26 mouse cellular contexts compared by ENCODE assay signal in genomic region chr5:140936816-140937215, GRCm38 (mm10).
DNase-seq lines count a peak whose midpoint lies in the region; ATAC-seq and TF ChIP-seq lines count a peak whose summit lies in the region.
"Had no signal": no experiment of that assay in that cellular context is flagged by ENCODE, and none has a peak within 500 bp of the region (broad histone marks: within the 10 kb centered on the region; RNA-seq: fewer than 3 reads in every experiment).

No protein-coding gene starts in this region.

- WGBS in kidney, adult 2 months = 47% methylated on average over 7 of the region's 7 CpGs
- 78% methylated on average over 7 of the region's 7 CpGs for WGBS in midbrain, embryonic 11.5 days
- WGBS in midbrain, embryonic 13.5 days = 83% methylated on average over 7 of the region's 7 CpGs
- 54% methylated on average over 7 of the region's 7 CpGs for WGBS in kidney, postnatal 0 days

- no peak overlapping the region for H3K4me2 ChIP-seq in midbrain, embryonic 11.5 days
- no peak overlapping the region for H3K4me2 ChIP-seq in midbrain, embryonic 13.5 days (replicated peaks)
- no peak overlapping the region for H3K4me2 ChIP-seq in kidney, postnatal 0 days (ENCODE audit: low read length)
- H3K4me2 ChIP-seq: embryonic facial prominence, embryonic 12.5 days; embryonic facial prominence, embryonic 15.5 days; forebrain, embryonic 15.5 days; heart, embryonic 13.5 days; hindbrain, embryonic 14.5 days had no signal

- no peak overlapping the region for H3K27ac ChIP-seq in kidney, adult 2 months (ENCODE audit: insufficient read depth, low read depth, low read length)
- H3K27ac ChIP-seq in midbrain, embryonic 11.5 days (ENCODE audit: low read depth, low read length) = no peak overlapping the region
- no peak overlapping the region for H3K27ac ChIP-seq in midbrain, embryonic 13.5 days
- H3K27ac ChIP-seq in kidney, postnatal 0 days = no peak overlapping the region
- H3K27ac ChIP-seq: embryonic facial prominence, embryonic 12.5 days; embryonic facial prominence, embryonic 15.5 days; forebrain, embryonic 15.5 days; heart, adult 2 months; heart, embryonic 10.5 days; heart, embryonic 13.5 days; hindbrain, embryonic 14.5 days had no signal

- no peak for TF ChIP-seq CTCF in kidney, adult 2 months (conservative IDR thresholded peaks at IDR 0.05; ENCODE audit: insufficient read depth, insufficient read length, low read depth, low read length)
- TF ChIP-seq CTCF in kidney, postnatal 0 days (IDR thresholded peaks at IDR 0.05; ENCODE audit: low read depth) = no peak

- ATAC-seq in midbrain, embryonic 11.5 days (ENCODE audit: low FRiP score) = no peak
- ATAC-seq in midbrain, embryonic 13.5 days = no peak
- ATAC-seq in kidney, postnatal 0 days (replicated peaks; ENCODE audit: low FRiP score, low read depth) = peak; percentile 52; the same call in 1 of the 2 replicates
- ATAC-seq: forebrain, embryonic 15.5 days; Patski had no signal

- H3K4me1 ChIP-seq in kidney, adult 2 months (ENCODE audit: control insufficient read depth, insufficient read depth, low read length) = no peaks in the 10 kb centered on the region
- H3K4me1 ChIP-seq in midbrain, embryonic 11.5 days (ENCODE audit: control insufficient read depth, insufficient read depth, low read length) = no peaks in the 10 kb centered on the region
- peaks cover 15% of the 10 kb centered on the region for H3K4me1 ChIP-seq in midbrain, embryonic 13.5 days (replicated peaks)
- H3K4me1 ChIP-seq in kidney, postnatal 0 days (replicated peaks; ENCODE audit: insufficient read depth, low read length) = no peaks in the 10 kb centered on the region
- H3K4me1 ChIP-seq: embryonic facial prominence, embryonic 12.5 days had no signal

- no peaks in the 10 kb centered on the region for H3K36me3 ChIP-seq in kidney, adult 2 months (ENCODE audit: control insufficient read depth, insufficient read depth, low read length)
- H3K36me3 ChIP-seq in midbrain, embryonic 11.5 days (ENCODE audit: control insufficient read depth, insufficient read depth, low read length) = no peaks in the 10 kb centered on the region
- no peaks in the 10 kb centered on the region for H3K36me3 ChIP-seq in midbrain, embryonic 13.5 days
- H3K36me3 ChIP-seq in kidney, postnatal 0 days (ENCODE audit: insufficient read depth, low read length) = no peaks in the 10 kb centered on the region
- H3K36me3 ChIP-seq: embryonic facial prominence, embryonic 12.5 days; embryonic facial prominence, embryonic 15.5 days; forebrain, embryonic 15.5 days; G1E; heart, embryonic 10.5 days; heart, embryonic 13.5 days had no signal

- no peaks in the 10 kb centered on the region for H3K27me3 ChIP-seq in kidney, adult 2 months (replicated peaks; ENCODE audit: control insufficient read depth, insufficient read depth, low read length)
- no peaks in the 10 kb centered on the region for H3K27me3 ChIP-seq in midbrain, embryonic 11.5 days (ENCODE audit: control insufficient read depth, insufficient read depth, low read length)
- H3K27me3 ChIP-seq in midbrain, embryonic 13.5 days = no peaks in the 10 kb centered on the region
- H3K27me3 ChIP-seq in kidney, postnatal 0 days (ENCODE audit: insufficient read depth, low read length) = no peaks in the 10 kb centered on the region
- H3K27me3 ChIP-seq: CH12.LX; embryonic facial prominence, embryonic 12.5 days; embryonic facial prominence, embryonic 15.5 days; heart, embryonic 13.5 days had no signal

- no peaks in the 10 kb centered on the region for H3K9me3 ChIP-seq in midbrain, embryonic 11.5 days (ENCODE audit: control insufficient read depth, low read length)
- no peaks in the 10 kb centered on the region for H3K9me3 ChIP-seq in midbrain, embryonic 13.5 days
- H3K9me3 ChIP-seq in kidney, postnatal 0 days (replicated peaks; ENCODE audit: low read length) = no peaks in the 10 kb centered on the region
- H3K9me3 ChIP-seq: embryonic facial prominence, embryonic 12.5 days; embryonic facial prominence, embryonic 15.5 days; forebrain, embryonic 15.5 days; heart, embryonic 10.5 days; heart, embryonic 13.5 days had no signal

- H3K4me3 ChIP-seq in kidney, adult 2 months (ENCODE audit: insufficient read depth, low read depth, low read length) = no peak overlapping the region
- no peak overlapping the region for H3K4me3 ChIP-seq in midbrain, embryonic 11.5 days (ENCODE audit: low read depth, low read length)
- H3K4me3 ChIP-seq in midbrain, embryonic 13.5 days (replicated peaks) = no peak overlapping the region
- H3K4me3 ChIP-seq in kidney, postnatal 0 days (replicated peaks; ENCODE audit: low read depth, low read length) = no peak overlapping the region
- H3K4me3 ChIP-seq: embryonic facial prominence, embryonic 12.5 days; embryonic facial prominence, embryonic 15.5 days; forebrain, embryonic 15.5 days; heart, adult 2 months; heart, embryonic 10.5 days; heart, embryonic 13.5 days had no signal

- no peak for TF ChIP-seq POLR2A in kidney, adult 2 months (IDR thresholded peaks at IDR 0.05; ENCODE audit: low read depth, low read length)

- peak; percentile 27 for DNase-seq in kidney, adult 2 months
- no peak for DNase-seq in kidney, postnatal 10 days
- DNase-seq in midbrain, embryonic 11.5 days (ENCODE audit: low spot score, missing footprints) = peak; percentile 23
- DNase-seq in kidney, postnatal 0 days (ENCODE audit: low spot score) = no peak
- no peak for DNase-seq in layer of hippocampus, postnatal 25 days (ENCODE audit: extremely low spot score in 1 of 2, low spot score in 1 of 2)
- no peak for DNase-seq in cerebellum, adult 18-20 months
- DNase-seq: adrenal gland, postnatal 10 days; adrenal gland, postnatal 36 days; B cell, adult 2 months; cerebellum, adult 2 months; cerebellum, adult 9-11 months; cerebellum, postnatal 25 days; gastrocnemius, postnatal 25 days; heart, adult 2 months; heart, postnatal 14 days; heart, postnatal 4 days had no signal

- H3K9ac ChIP-seq in midbrain, embryonic 11.5 days (ENCODE audit: low read length) = no peak overlapping the region
- no peak overlapping the region for H3K9ac ChIP-seq in midbrain, embryonic 13.5 days (replicated peaks)
- H3K9ac ChIP-seq in kidney, postnatal 0 days (ENCODE audit: low read depth, low read length) = no peak overlapping the region
- H3K9ac ChIP-seq: embryonic facial prominence, embryonic 12.5 days; embryonic facial prominence, embryonic 15.5 days; forebrain, embryonic 15.5 days; heart, embryonic 13.5 days; hindbrain, embryonic 14.5 days had no signal

Comparison
In these comparisons a context has a peak if more than half of its experiments do, and no peak if none do; other contexts are left out.
1. DNase-seq: peak in kidney, adult 2 months (single experiment) and midbrain, embryonic 11.5 days (single experiment); none in kidney, postnatal 10 days (single experiment), kidney, postnatal 0 days (single experiment), layer of hippocampus, postnatal 25 days (0 of 2) and cerebellum, adult 18-20 months (0 of 2).